Mouse (Mus musculus) heart, embryonic 14.5 days (tissue): Measurements from ENCODE around the gene Btbd10. TPM values are rescaled to one million over a fixed set of nuclear protein-coding genes. Genes with fewer than 3 reads are reported as not detected.

Experiments used
- ATAC-seq: fragments of 200-750 bp; cut with Nextera tagmentation; 2 replicates; pipeline ENCODE4 v1.8.0; 2017; ENCODE audit warnings: low read depth, moderate TSS enrichment; ENCODE audit not compliant: insufficient number of reproducible peaks, insufficient read depth, low FRiP score
- H3K27ac ChIP-seq, 2 experiments: fragments of 200-500 bp in 1 of 2; fragments of 300-500 bp in 1 of 2; sonication (generic) in 1 of 2; replicated peaks in 1 of 2; 2 replicates each; pipeline ENCODE4 v1.5.1; 2012 to 2014; ENCODE audit warnings: low read depth in 2 of 2, low read length in 2 of 2, control low read depth in 1 of 2, mild to moderate bottlenecking in 1 of 2, mixed read lengths in 1 of 2; ENCODE audit not compliant: control insufficient read depth in 1 of 2, insufficient read depth in 1 of 2
- H3K27me3 ChIP-seq: fragments of 300-500 bp; sonication (generic); 2 replicates; pipeline ENCODE4 v1.6.1; 2014; ENCODE audit warnings: mild to moderate bottlenecking, low read length, control low read depth; ENCODE audit not compliant: control insufficient read depth, insufficient read depth
- H3K36me3 ChIP-seq: fragments of 300-500 bp; sonication (generic); 2 replicates; pipeline ENCODE4 v1.6.1; 2014; ENCODE audit warnings: mild to moderate bottlenecking, control low read depth, low read length, mixed read lengths; ENCODE audit not compliant: control insufficient read depth, insufficient read depth
- H3K4me1 ChIP-seq, 2 experiments: fragments of 200-500 bp in 1 of 2; fragments of 300-500 bp in 1 of 2; sonication (generic) in 1 of 2; 2 replicates each; pipeline ENCODE4 v1.6.1; 2012 to 2014; ENCODE audit warnings: low read length in 2 of 2, control low read depth in 1 of 2, mixed read lengths in 1 of 2; ENCODE audit not compliant: control insufficient read depth in 2 of 2, insufficient read depth in 2 of 2
- H3K4me2 ChIP-seq: fragments of 300-500 bp; sonication (generic); 2 replicates; pipeline ENCODE4 v1.6.1; 2014; ENCODE audit warnings: mild to moderate bottlenecking, low read length
- H3K4me3 ChIP-seq, 2 experiments: fragments of 200-500 bp in 1 of 2; fragments of 300-500 bp in 1 of 2; sonication (generic) in 1 of 2; 2 replicates each; pipeline ENCODE4 v1.5.1; 2012 to 2014; ENCODE audit warnings: low read length in 2 of 2, mild to moderate bottlenecking in 2 of 2, control low read depth in 1 of 2, low read depth in 1 of 2, moderate library complexity in 1 of 2; ENCODE audit not compliant: control insufficient read depth in 1 of 2, insufficient read depth in 1 of 2
- H3K9ac ChIP-seq: fragments of 300-500 bp; sonication (generic); 2 replicates; pipeline ENCODE4 v1.6.1; 2014; ENCODE audit warnings: mild to moderate bottlenecking, low read length
- H3K9me3 ChIP-seq: fragments of 300-500 bp; sonication (generic); 2 replicates; pipeline ENCODE4 v1.6.1; 2016; ENCODE audit warnings: low read length, control low read depth; ENCODE audit not compliant: control insufficient read depth
- WGBS: fragments of 180-500 bp; shearing (Covaris S2); extraction: QIAGEN DNeasy Blood & Tissue Kit; methylation state at CpG from one replicate; pipeline ENCODE4 v1.1.7; 2014; 5-methylcytosine and 5-hydroxymethylcytosine counted together
- polyA plus RNA-seq: library from polyadenylated mRNA; unstranded; fragments of >200 nt; fragmentation: Nextera tagmentation; extraction: Ambion mirVana; gene quantifications from 2 replicates; pipeline ENCODE4 v1.2.1, GENCODE M21; 2014

Btbd10 gene
- polyA plus RNA-seq, 1 experiment from 2014 or later, result 24.6 TPM

DNA sequence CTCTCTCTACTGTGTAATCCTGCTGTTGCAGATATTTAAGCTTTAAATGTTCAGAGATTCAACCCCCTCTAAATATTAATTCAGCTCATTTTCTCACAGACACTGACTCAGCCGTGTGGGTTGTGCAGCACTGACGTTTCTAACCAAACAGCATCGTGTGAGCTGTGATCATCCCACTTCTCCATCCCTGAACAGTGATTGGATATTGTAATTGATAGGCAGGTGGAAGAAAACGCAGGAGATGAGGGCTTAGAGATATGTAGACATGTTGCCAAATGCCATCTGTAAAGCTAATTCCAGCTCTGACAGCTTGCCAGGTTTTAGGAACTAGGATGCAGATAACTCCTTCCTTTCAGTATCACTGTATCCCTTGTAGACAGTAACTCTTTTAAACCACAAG lies 21.9 kb downstream of the Btbd10 start:
- no peak for ATAC-seq
- peak overlapping the region; percentile 17; the same call in 1 of the 2 replicates for H3K4me2 ChIP-seq

DNA sequence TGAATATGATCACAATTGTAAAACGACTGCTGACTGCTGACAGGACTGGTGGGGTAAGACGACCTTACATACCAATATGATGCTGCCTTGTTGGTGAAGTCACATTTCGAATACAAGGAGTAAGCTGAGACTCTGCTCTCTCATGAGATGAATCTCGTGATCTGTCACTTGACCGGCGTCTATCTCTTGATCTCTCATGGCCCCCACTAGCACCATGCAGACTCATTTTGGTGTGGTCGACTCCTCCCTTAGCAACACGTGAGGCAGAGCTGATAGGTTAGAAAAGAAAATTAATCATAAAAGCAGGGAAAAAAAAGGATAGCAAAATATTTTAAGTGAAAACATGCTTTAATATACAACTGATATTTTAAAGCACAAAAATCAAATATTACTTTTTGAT lies 33.9 kb downstream of the Btbd10 start:
- Histone ChIP-seq H3K4me1 (no peaks in the 10 kb centered on the region), H3K4me2 (no peak overlapping the region), H3K27me3 (no peaks in the 10 kb centered on the region), H3K9me3 (no peaks in the 10 kb centered on the region), H3K9ac (no peak overlapping the region), H3K27ac (no peak overlapping the region), H3K36me3 (peaks cover 10% of the 10 kb centered on the region), H3K4me3 (no peak overlapping the region)
- WGBS, result 85% methylated on average over 8 of the region's 8 CpGs
- no peak for ATAC-seq

More for the DNA sequence above, 21.9 kb downstream of the Btbd10 start:
- H3K4me1 ChIP-seq, result peaks cover 0 to 6% of the 10 kb centered on the region in 2 experiments; a peak in 1 of 4 replicates
- no peaks in the 10 kb centered on the region for H3K27me3 ChIP-seq
- H3K36me3 ChIP-seq, result no peaks in the 10 kb centered on the region
- H3K9me3 ChIP-seq, result no peaks in the 10 kb centered on the region
- WGBS, result 16% methylated on average over 4 of the region's 4 CpGs
- H3K27ac ChIP-seq, result no peak overlapping the region
- H3K9ac ChIP-seq, result no peak overlapping the region
- H3K4me3 ChIP-seq, result no peak overlapping the region

DNA sequence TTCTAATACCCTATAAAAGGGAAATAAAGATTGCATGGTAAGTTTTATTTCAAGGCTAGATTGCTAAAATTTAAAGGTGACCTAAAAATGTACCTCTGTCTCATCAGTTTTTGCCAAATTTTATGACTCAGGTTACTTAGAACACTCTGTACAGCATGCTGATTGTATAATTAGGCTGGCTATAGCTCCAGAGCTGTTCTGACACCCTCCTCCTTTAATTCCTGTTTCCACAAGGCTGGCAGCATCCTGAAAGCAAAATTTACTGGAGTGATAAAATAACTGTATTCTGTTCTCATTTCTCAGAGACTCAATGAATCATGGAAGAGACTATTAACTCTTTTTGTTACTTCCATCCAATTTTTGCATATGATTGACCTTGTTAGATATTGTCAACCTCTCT lies 35.2 kb downstream of the Btbd10 start:
- no peak for ATAC-seq
- Histone ChIP-seq H3K9ac (no peak overlapping the region), H3K4me2 (no peak overlapping the region), H3K27me3 (no peaks in the 10 kb centered on the region), H3K4me1 (no peaks in the 10 kb centered on the region), H3K36me3 (peaks cover 10% of the 10 kb centered on the region), H3K4me3 (no peak overlapping the region), H3K27ac (no peak overlapping the region), H3K9me3 (no peaks in the 10 kb centered on the region)

DNA sequence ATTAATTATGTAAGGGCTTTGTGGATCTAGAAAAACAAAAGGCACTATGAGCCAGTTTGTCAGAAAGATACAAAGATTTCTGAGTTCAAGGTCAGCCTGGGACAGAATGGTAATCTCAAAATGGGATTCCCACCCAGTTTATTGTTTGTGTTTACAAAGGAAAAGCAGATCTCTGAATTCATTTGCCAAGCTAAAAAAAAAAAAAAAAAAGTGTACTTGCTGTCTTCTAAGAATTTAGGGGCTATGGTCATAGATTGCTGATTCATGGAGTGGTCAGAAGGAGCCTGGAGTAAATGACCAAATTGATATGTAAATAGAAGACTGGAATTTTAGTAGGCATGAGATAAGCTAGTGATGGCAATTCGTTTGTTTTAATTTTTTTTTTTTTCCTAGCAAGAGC lies 49.1 kb downstream of the Btbd10 start:
- no peak for ATAC-seq
- Histone ChIP-seq H3K36me3 (peaks cover 26% of the 10 kb centered on the region), H3K4me1 (peaks cover 0 to 2% of the 10 kb centered on the region in 2 experiments; a peak in 1 of 4 replicates), H3K9ac (no peak overlapping the region), H3K4me3 (no peak overlapping the region), H3K4me2 (no peak overlapping the region), H3K27ac (no peak overlapping the region), H3K9me3 (no peaks in the 10 kb centered on the region), H3K27me3 (no peaks in the 10 kb centered on the region)
- 62% methylated on average over 1 of the region's 1 CpGs for whole genome bisulfite sequencing

DNA sequence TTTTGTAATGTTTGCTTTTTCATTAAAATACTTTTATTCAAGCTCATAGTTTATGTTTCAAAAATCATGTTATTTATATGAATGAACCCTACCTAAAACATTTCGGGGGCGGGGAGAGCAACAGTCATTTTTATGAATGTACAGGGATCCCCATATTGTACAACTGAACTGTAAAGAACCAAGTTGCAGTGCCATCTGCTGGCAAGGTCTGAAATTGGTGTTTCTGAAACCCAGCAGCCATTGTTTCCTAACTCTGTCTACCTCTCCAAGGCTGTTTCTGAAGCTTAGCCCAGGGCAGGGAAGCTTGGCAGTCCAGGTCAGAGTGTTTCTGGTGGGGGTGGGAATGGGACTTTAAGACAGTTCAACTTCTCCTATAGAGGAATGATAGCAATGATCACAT lies 57.4 kb downstream of the Btbd10 start:
- no peaks in the 10 kb centered on the region for H3K27me3 ChIP-seq
- H3K9ac ChIP-seq, result no peak overlapping the region
- H3K4me3 ChIP-seq, result no peak overlapping the region
- H3K36me3 ChIP-seq, result peaks cover 22% of the 10 kb centered on the region; the same call in 1 of the 2 replicates
- 27% methylated on average over 2 of the region's 2 CpGs for WGBS
- H3K9me3 ChIP-seq, result no peaks in the 10 kb centered on the region
- peaks cover 0 to 2% of the 10 kb centered on the region in 2 experiments; a peak in 1 of 4 replicates for H3K4me1 ChIP-seq
- H3K4me2 ChIP-seq, result no peak overlapping the region
- no peak overlapping the region for H3K27ac ChIP-seq
- no peak for ATAC-seq

DNA sequence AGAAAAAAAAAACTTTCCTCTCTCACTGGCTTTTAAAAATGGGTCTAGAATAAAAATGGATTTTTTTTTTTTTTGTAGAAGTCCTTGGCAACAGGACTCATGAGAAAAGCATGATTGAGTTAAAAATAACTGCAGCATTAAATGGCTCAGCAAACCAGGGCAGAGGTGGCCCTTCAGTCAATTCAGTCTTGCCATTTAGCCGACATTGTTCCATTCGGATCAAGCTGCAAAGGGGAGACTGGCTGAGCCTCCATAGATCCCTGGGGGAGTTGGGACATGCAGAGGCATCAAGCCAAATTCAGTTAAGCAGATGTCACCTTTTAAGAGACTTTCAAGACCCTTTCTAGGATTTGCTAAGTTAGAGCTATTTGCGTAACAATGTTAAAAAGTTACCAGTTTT lies 59.1 kb downstream of the Btbd10 start:
- Histone ChIP-seq H3K4me1 (peaks cover 0 to 4% of the 10 kb centered on the region in 2 experiments; a peak in 2 of 4 replicates), H3K9ac (no peak overlapping the region), H3K27me3 (no peaks in the 10 kb centered on the region), H3K9me3 (no peaks in the 10 kb centered on the region), H3K27ac (no peak overlapping the region; a peak in 1 of 4 replicates), H3K4me2 (no peak overlapping the region), H3K4me3 (no peak overlapping the region), H3K36me3 (peaks cover 15% of the 10 kb centered on the region; the same call in 1 of the 2 replicates)
- ATAC-seq, result no peak
- 61% methylated on average over 3 of the region's 3 CpGs for WGBS

DNA sequence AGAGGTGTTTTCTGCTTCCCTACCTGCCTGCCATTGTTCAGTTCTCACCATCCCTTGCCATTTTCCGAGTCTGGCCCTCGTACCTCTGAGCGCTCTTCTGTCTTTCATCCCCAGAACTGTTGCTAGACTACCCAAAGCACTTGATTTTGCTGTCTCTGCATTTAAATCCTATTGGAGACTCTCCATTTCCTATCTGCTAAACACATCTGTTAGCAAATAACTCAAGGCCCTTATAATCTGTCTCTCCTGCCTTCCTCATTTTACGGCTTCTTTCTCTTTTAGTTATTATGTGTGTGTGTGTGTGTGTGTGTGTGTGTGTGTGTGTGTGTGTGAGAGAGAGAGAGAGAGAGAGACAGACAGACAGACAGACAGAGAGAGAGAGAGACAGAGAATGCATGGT lies 71.4 kb downstream of the Btbd10 start:
- Histone ChIP-seq H3K9me3 (no peaks in the 10 kb centered on the region), H3K27me3 (no peaks in the 10 kb centered on the region), H3K27ac (no peak overlapping the region), H3K4me2 (no peak overlapping the region), H3K4me3 (no peak overlapping the region), H3K9ac (no peak overlapping the region), H3K4me1 (peaks cover 7% of the 10 kb centered on the region in 2 experiments), H3K36me3 (peaks cover 14% of the 10 kb centered on the region)
- no peak for ATAC-seq
- WGBS, result 93% methylated on average over 4 of the region's 4 CpGs
